ENCODE assay signal across 22 mouse cellular contexts in genomic region chr6:114954496-114954895, GRCm38 (mm10). TPM values are rescaled to one million over a fixed set of nuclear protein-coding genes. Genes with fewer than 3 reads are reported as not detected.
DNase-seq lines count a peak whose midpoint lies in the region; ATAC-seq and TF ChIP-seq lines count a peak whose summit lies in the region.
"Had no signal": no experiment of that assay in that cellular context is flagged by ENCODE, and none has a peak within 500 bp of the region (broad histone marks: within the 10 kb centered on the region; RNA-seq: fewer than 3 reads in every experiment).

No protein-coding gene starts in this region.

- no peak for TF ChIP-seq CTCF in liver, adult 2 months (IDR thresholded peaks at IDR 0.05; ENCODE audit: low read depth, low read length)

- H3K9me3 ChIP-seq in liver, embryonic 11.5 days (ENCODE audit: control insufficient read depth, low read length): no peaks in the 10 kb centered on the region
- H3K9me3 ChIP-seq in hindbrain, embryonic 11.5 days (ENCODE audit: control insufficient read depth, low read length): no peaks in the 10 kb centered on the region
- H3K9me3 ChIP-seq: embryonic facial prominence, embryonic 10.5 days; embryonic facial prominence, embryonic 12.5 days; forebrain, embryonic 13.5 days; forebrain, embryonic 15.5 days had no signal

- no peak for DNase-seq in liver, adult 2 months (ENCODE audit: extremely low read depth, low read depth, low spot score)
- no peak for DNase-seq in liver, embryonic 11.5 days (ENCODE audit: low spot score)
- DNase-seq in ES-CJ7 (ENCODE audit: low read depth, low spot score): peak; percentile 35
- peak; percentile 60 for DNase-seq in ZHBTc4 (ENCODE audit: low read depth, low spot score)
- no peak for DNase-seq in hindbrain, embryonic 11.5 days (ENCODE audit: low spot score)
- no peak for DNase-seq in ovary, postnatal 36 days (ENCODE audit: low spot score)
- DNase-seq: adrenal gland, adult 8-10 months; adrenal gland, postnatal 14 days; adrenal gland, postnatal 36 days; B cell, adult 2 months; cerebellum, adult 11-12 months; cerebellum, adult 2 months; cerebellum, adult 9-10 months; cerebellum, postnatal 10 days; cerebellum, postnatal 25 days; forebrain, postnatal 0 days had no signal

- H3K27me3 ChIP-seq in liver, adult 2 months (ENCODE audit: control insufficient read depth, insufficient read depth, low read length): no peaks in the 10 kb centered on the region
- no peaks in the 10 kb centered on the region for H3K27me3 ChIP-seq in liver, embryonic 11.5 days (replicated peaks; ENCODE audit: control insufficient read depth, insufficient read depth, low read length)
- no peaks in the 10 kb centered on the region for H3K27me3 ChIP-seq in hindbrain, embryonic 11.5 days (ENCODE audit: control insufficient read depth, insufficient read depth, low read length)
- H3K27me3 ChIP-seq: CH12.LX; embryonic facial prominence, embryonic 12.5 days; forebrain, embryonic 13.5 days; forebrain, embryonic 15.5 days had no signal

- no peaks in the 10 kb centered on the region for H3K36me3 ChIP-seq in liver, adult 2 months (ENCODE audit: control insufficient read depth, insufficient read depth, low read length)
- H3K36me3 ChIP-seq in liver, embryonic 11.5 days (ENCODE audit: control insufficient read depth, insufficient read depth, low read length): no peaks in the 10 kb centered on the region
- no peaks in the 10 kb centered on the region for H3K36me3 ChIP-seq in hindbrain, embryonic 11.5 days (ENCODE audit: control insufficient read depth, insufficient read depth, low read length)
- H3K36me3 ChIP-seq: embryonic facial prominence, embryonic 10.5 days; embryonic facial prominence, embryonic 12.5 days; forebrain, embryonic 15.5 days had no signal

- ATAC-seq in liver, embryonic 11.5 days (replicated peaks; ENCODE audit: low FRiP score): no peak
- ATAC-seq in hindbrain, embryonic 11.5 days (ENCODE audit: low FRiP score): no peak
- ATAC-seq: CD4-positive, CD25-positive, alpha-beta regulatory T cell, adult 4 months; forebrain, embryonic 13.5 days; forebrain, embryonic 15.5 days; forebrain, postnatal 0 days had no signal

- H3K27ac ChIP-seq in liver, adult 2 months (replicated peaks; ENCODE audit: insufficient read depth, low read depth, low read length): 0 out of 2 replicates have a peak overlapping the region, but pooled peaks have one; percentile 16
- no peak overlapping the region for H3K27ac ChIP-seq in liver, embryonic 11.5 days (ENCODE audit: low read depth, low read length)
- H3K27ac ChIP-seq in hindbrain, embryonic 11.5 days (ENCODE audit: low read depth, low read length): no peak overlapping the region
- H3K27ac ChIP-seq: embryonic facial prominence, embryonic 10.5 days; embryonic facial prominence, embryonic 12.5 days; forebrain, embryonic 13.5 days; forebrain, embryonic 15.5 days had no signal

- H3K4me2 ChIP-seq in liver, embryonic 11.5 days: no peak overlapping the region
- no peak overlapping the region for H3K4me2 ChIP-seq in hindbrain, embryonic 11.5 days (replicated peaks; ENCODE audit: low read depth, low read length)
- H3K4me2 ChIP-seq: embryonic facial prominence, embryonic 12.5 days; forebrain, embryonic 13.5 days; forebrain, embryonic 15.5 days had no signal

- H3K79me2 ChIP-seq in liver, adult 2 months (ENCODE audit: control insufficient read depth, insufficient read depth, low read length): peaks cover 28% of the 10 kb centered on the region; the same call in 1 of the 2 replicates

- peaks cover 6% of the 10 kb centered on the region for H3K4me1 ChIP-seq in liver, adult 2 months (ENCODE audit: control insufficient read depth, insufficient read depth, low read length)
- H3K4me1 ChIP-seq in liver, embryonic 11.5 days (replicated peaks; ENCODE audit: control insufficient read depth, insufficient read depth, low read length): no peaks in the 10 kb centered on the region
- 0 out of 2 replicates have a peak, but pooled peaks cover 2% of the 10 kb centered on the region for H3K4me1 ChIP-seq in hindbrain, embryonic 11.5 days (replicated peaks; ENCODE audit: control insufficient read depth, insufficient read depth, low read length)

- WGBS in liver, adult 2 months: 77% methylated on average over 5 of the region's 5 CpGs
- 53% methylated on average over 5 of the region's 5 CpGs for WGBS in liver, embryonic 11.5 days
- 87% methylated on average over 5 of the region's 5 CpGs for WGBS in hindbrain, embryonic 11.5 days

- no peak for TF ChIP-seq POLR2A in liver, adult 2 months (IDR thresholded peaks at IDR 0.05; ENCODE audit: extremely low read depth, insufficient read depth, low read length)

- no peak overlapping the region for H3K4me3 ChIP-seq in liver, adult 2 months (ENCODE audit: insufficient read depth, low read depth, low read length)
- no peak overlapping the region for H3K4me3 ChIP-seq in liver, embryonic 11.5 days (ENCODE audit: low read depth, low read length)
- no peak overlapping the region for H3K4me3 ChIP-seq in hindbrain, embryonic 11.5 days (ENCODE audit: low read depth, low read length)
- H3K4me3 ChIP-seq: embryonic facial prominence, embryonic 10.5 days; embryonic facial prominence, embryonic 12.5 days; forebrain, embryonic 13.5 days; forebrain, embryonic 15.5 days had no signal

- H3K9ac ChIP-seq in liver, adult 2 months (ENCODE audit: low read depth, low read length): no peak overlapping the region
- H3K9ac ChIP-seq in liver, embryonic 11.5 days (ENCODE audit: low read depth, low read length): no peak overlapping the region
- H3K9ac ChIP-seq in hindbrain, embryonic 11.5 days (ENCODE audit: low read depth, low read length): no peak overlapping the region
- H3K9ac ChIP-seq: embryonic facial prominence, embryonic 12.5 days; forebrain, embryonic 13.5 days; forebrain, embryonic 15.5 days; forebrain, postnatal 0 days had no signal

RNA-seq across cellular contexts. Expression of gene Vgll4, which starts 15.3 kb away (rescaled TPM):
- total RNA-seq in liver, adult 2 months (2014; rRNA removed): 24.3 and 31.0 TPM in 2 replicates
- 32.1 and 44.5 TPM in 2 replicates for polyA plus RNA-seq in liver, adult 2 months (2012; rRNA removed)
- polyA plus RNA-seq in liver, embryonic 11.5 days (2014; fragmentation: Nextera tagmentation; extraction: Ambion mirVana): 34.3 and 37.8 TPM in 2 replicates
- polyA plus RNA-seq in hindbrain, embryonic 11.5 days (2014; fragmentation: Nextera tagmentation; extraction: Ambion mirVana): 58.5 and 59.3 TPM in 2 replicates

Comparison
In these comparisons a context has a peak if more than half of its experiments do, and no peak if none do; other contexts are left out.
1. DNase-seq: peak in ES-CJ7 (single experiment) and ZHBTc4 (single experiment); none in liver, adult 2 months (single experiment), liver, embryonic 11.5 days (single experiment), hindbrain, embryonic 11.5 days (single experiment) and ovary, postnatal 36 days (single experiment).